Mouse (Mus musculus) macrophage (primary cell): ENCODE measurements around the gene Chtf18. TPM values are rescaled to one million over a fixed set of nuclear protein-coding genes. Genes with fewer than 3 reads are reported as not detected.

Source experiments
- H3K27ac ChIP-seq: fragments of 350-480 bp; formaldehyde crosslinking; 2 replicates; pipeline ENCODE4 v1.9.0; 2021
- H3K36me3 ChIP-seq: fragments of 350-480 bp; formaldehyde crosslinking; 2 replicates; pipeline ENCODE4 v1.9.0; 2021; ENCODE audit errors: inconsistent target
- H3K4me3 ChIP-seq: fragments of 350-480 bp; formaldehyde crosslinking; 2 replicates; pipeline ENCODE4 v1.9.0; 2021; ENCODE audit errors: inconsistent target
- H3K79me2 ChIP-seq: fragments of 350-480 bp; formaldehyde crosslinking; 2 replicates; pipeline ENCODE4 v1.9.0; 2021; ENCODE audit errors: inconsistent target
- WGBS: methylation state at CpG from one replicate; pipeline ENCODE4 v1.1.7; 2026; ENCODE audit warnings: inconsistent platforms; ENCODE audit not compliant: missing documents; 5-methylcytosine and 5-hydroxymethylcytosine counted together
- polyA plus RNA-seq: library from polyadenylated mRNA; stranded (reverse); fragments of 250-400 nt; gene quantifications from 3 replicates; pipeline ENCODE4 v1.2.4, GENCODE M21; 2018; ENCODE audit warnings: inconsistent platforms

Gene Chtf18
- polyA plus RNA-seq, 1 experiment from 2014 or later, result 0.80 TPM

GRCm38 (mm10) chr17:25716711-25717637 lies 10.2 kb downstream of the Chtf18 start, which contains the start of gene Gng13:
Gng13 (plus strand) TSS chr17:25717171.
- Histone ChIP-seq H3K4me3 (no peak within 1 kb of the TSS), H3K36me3 (no peaks in the 10 kb centered on the region), H3K79me2 (no peaks in the 10 kb centered on the region), H3K27ac (no peak within 1 kb of the TSS)
- WGBS, result 3% methylated on average over 45 of the region's 45 CpGs

- WGBS, result 12% methylated on average over 6 of the region's 6 CpGs
- no peak overlapping the region for H3K27ac ChIP-seq
Measured at GRCm38 (mm10) chr17:25716130-25716529, 11.1 kb downstream of the Chtf18 start.

GRCm38 (mm10) chr17:25715627-25716026 lies 11.6 kb downstream of the Chtf18 start:
- Histone ChIP-seq H3K4me3 (no peak overlapping the region), H3K27ac (no peak overlapping the region), H3K36me3 (no peaks in the 10 kb centered on the region), H3K79me2 (no peaks in the 10 kb centered on the region)
- WGBS, result 66% methylated on average over 3 of the region's 3 CpGs

More at GRCm38 (mm10) chr17:25716130-25716529, 11.1 kb downstream of the Chtf18 start:
- H3K4me3 ChIP-seq, result no peak overlapping the region
- H3K36me3 ChIP-seq, result no peaks in the 10 kb centered on the region
- H3K79me2 ChIP-seq, result no peaks in the 10 kb centered on the region

- H3K27ac ChIP-seq, result no peak overlapping the region
- H3K79me2 ChIP-seq, result no peaks in the 10 kb centered on the region
- H3K36me3 ChIP-seq, result no peaks in the 10 kb centered on the region
- 78% methylated on average over 4 of the region's 4 CpGs for WGBS
- H3K4me3 ChIP-seq, result no peak overlapping the region
Measured at GRCm38 (mm10) chr17:25711136-25711535, 16.1 kb downstream of the Chtf18 start.

GRCm38 (mm10) chr17:25709994-25710393 lies 17.2 kb downstream of the Chtf18 start:
- Histone ChIP-seq H3K27ac (no peak overlapping the region), H3K36me3 (no peaks in the 10 kb centered on the region), H3K79me2 (no peaks in the 10 kb centered on the region), H3K4me3 (no peak overlapping the region)
- WGBS, result 92% methylated on average over 2 of the region's 2 CpGs

GRCm38 (mm10) chr17:25700863-25701496 lies 26.2 kb downstream of the Chtf18 start:
- no peak overlapping the region for H3K4me3 ChIP-seq
- WGBS, result 58% methylated on average over 9 of the region's 9 CpGs
- no peaks in the 10 kb centered on the region for H3K36me3 ChIP-seq
- no peaks in the 10 kb centered on the region for H3K79me2 ChIP-seq
- no peak overlapping the region for H3K27ac ChIP-seq

GRCm38 (mm10) chr17:25698446-25698845 lies 28.8 kb downstream of the Chtf18 start:
- H3K36me3 ChIP-seq, result no peaks in the 10 kb centered on the region
- 14% methylated on average over 7 of the region's 7 CpGs for WGBS
- H3K79me2 ChIP-seq, result no peaks in the 10 kb centered on the region
- no peak overlapping the region for H3K4me3 ChIP-seq
- no peak overlapping the region for H3K27ac ChIP-seq

- no peaks in the 10 kb centered on the region for H3K79me2 ChIP-seq
- 25% methylated on average over 1 of the region's 1 CpGs for WGBS
- no peak overlapping the region for H3K4me3 ChIP-seq
- no peaks in the 10 kb centered on the region for H3K36me3 ChIP-seq
- H3K27ac ChIP-seq, result no peak overlapping the region
Measured at GRCm38 (mm10) chr17:25696263-25696662, 31.0 kb downstream of the Chtf18 start.

GRCm38 (mm10) chr17:25688922-25689321 lies 38.3 kb downstream of the Chtf18 start:
- 90% methylated on average over 4 of the region's 4 CpGs for WGBS
- no peaks in the 10 kb centered on the region for H3K36me3 ChIP-seq
- H3K27ac ChIP-seq, result no peak overlapping the region
- no peak overlapping the region for H3K4me3 ChIP-seq
- H3K79me2 ChIP-seq, result no peaks in the 10 kb centered on the region

GRCm38 (mm10) chr17:25686323-25686722 lies 40.9 kb downstream of the Chtf18 start:
- Histone ChIP-seq H3K27ac (no peak overlapping the region), H3K4me3 (no peak overlapping the region), H3K79me2 (no peaks in the 10 kb centered on the region), H3K36me3 (no peaks in the 10 kb centered on the region)
- WGBS, result 36% methylated on average over 7 of the region's 7 CpGs

GRCm38 (mm10) chr17:25681636-25682035 lies 45.6 kb downstream of the Chtf18 start:
- Histone ChIP-seq H3K4me3 (no peak overlapping the region), H3K27ac (no peak overlapping the region), H3K79me2 (no peaks in the 10 kb centered on the region), H3K36me3 (no peaks in the 10 kb centered on the region)
- WGBS, result 60% methylated on average over 4 of the region's 4 CpGs

- H3K27ac ChIP-seq, result no peak overlapping the region
- no peaks in the 10 kb centered on the region for H3K79me2 ChIP-seq
- WGBS, result 28% methylated on average over 5 of the region's 5 CpGs
- no peak overlapping the region for H3K4me3 ChIP-seq
- no peaks in the 10 kb centered on the region for H3K36me3 ChIP-seq
Measured at GRCm38 (mm10) chr17:25679818-25680217, 47.4 kb downstream of the Chtf18 start.

GRCm38 (mm10) chr17:25677969-25678368 lies 49.2 kb downstream of the Chtf18 start:
- Histone ChIP-seq H3K4me3 (no peak overlapping the region), H3K27ac (no peak overlapping the region), H3K79me2 (no peaks in the 10 kb centered on the region), H3K36me3 (no peaks in the 10 kb centered on the region)
- WGBS, result 14% methylated on average over 6 of the region's 6 CpGs

GRCm38 (mm10) chr17:25672982-25673381 lies 54.2 kb downstream of the Chtf18 start:
- no peak overlapping the region for H3K4me3 ChIP-seq

More at GRCm38 (mm10) chr17:25672982-25673381, 54.2 kb downstream of the Chtf18 start:
- Histone ChIP-seq H3K79me2 (no peaks in the 10 kb centered on the region), H3K27ac (no peak overlapping the region), H3K36me3 (no peaks in the 10 kb centered on the region)
